Mouse (Mus musculus) limb, embryonic 14.5 days (tissue): Measurements from ENCODE around the gene Fstl4. TPM values are rescaled to one million over a fixed set of nuclear protein-coding genes. Genes with fewer than 3 reads are reported as not detected.

Experiments
- ATAC-seq: fragments of 200-750 bp; cut with Nextera tagmentation; 2 replicates; pipeline ENCODE4 v1.8.0; 2017; ENCODE audit warnings: low read depth, moderate number of reproducible peaks, moderate TSS enrichment; ENCODE audit not compliant: low FRiP score
- DNase-seq: peaks from one replicate; pipeline ENCODE4 v3.0.0-alpha.2; 2015; ENCODE audit warnings: low spot score
- H3K27ac ChIP-seq: fragments of 300-500 bp; sonication (generic); replicated peaks from 2 replicates; pipeline ENCODE4 v1.5.1; 2014; ENCODE audit warnings: low read depth, mild to moderate bottlenecking, low read length, moderate library complexity, mixed read lengths
- H3K27me3 ChIP-seq: fragments of 300-500 bp; sonication (generic); 2 replicates; pipeline ENCODE4 v1.6.1; 2014; ENCODE audit warnings: low read length, mixed read lengths; ENCODE audit not compliant: control insufficient read depth, insufficient read depth
- H3K36me3 ChIP-seq: fragments of 300-500 bp; sonication (generic); 2 replicates; pipeline ENCODE4 v1.6.1; 2014; ENCODE audit warnings: mild to moderate bottlenecking, low read length, moderate library complexity, mixed read lengths; ENCODE audit not compliant: control insufficient read depth, insufficient read depth
- H3K4me1 ChIP-seq: fragments of 300-500 bp; sonication (generic); 2 replicates; pipeline ENCODE4 v1.6.1; 2014; ENCODE audit warnings: antibody characterized with exemption, low read length, mixed read lengths; ENCODE audit not compliant: control insufficient read depth, insufficient read depth
- H3K4me2 ChIP-seq: fragments of 300-500 bp; sonication (generic); replicated peaks from 2 replicates; pipeline ENCODE4 v1.6.1; 2014; ENCODE audit warnings: low read depth, mild to moderate bottlenecking, low read length, moderate library complexity; ENCODE audit not compliant: severe bottlenecking
- H3K4me3 ChIP-seq: fragments of 300-500 bp; sonication (generic); replicated peaks from 2 replicates; pipeline ENCODE4 v1.5.1; 2014; ENCODE audit warnings: low read length
- H3K9ac ChIP-seq: fragments of 300-500 bp; sonication (generic); 2 replicates; pipeline ENCODE4 v1.6.1; 2014; ENCODE audit warnings: mild to moderate bottlenecking, low read depth, low read length, moderate library complexity; ENCODE audit not compliant: severe bottlenecking
- H3K9me3 ChIP-seq: fragments of 300-500 bp; sonication (generic); 2 replicates; pipeline ENCODE4 v1.6.1; 2016; ENCODE audit warnings: low read length; ENCODE audit not compliant: control insufficient read depth
- POLR2A ChIP-seq: fragments of 200-500 bp; IDR thresholded peaks from 2 replicates; pipeline ENCODE4 v1.8.0; 2012; ENCODE audit warnings: inconsistent platforms, mild to moderate bottlenecking, moderate library complexity, borderline replicate concordance; ENCODE audit not compliant: insufficient read depth, insufficient read length; ENCODE audit errors: extremely low read depth
- WGBS: fragments of 180-500 bp; shearing (Covaris S2); extraction: QIAGEN DNeasy Blood & Tissue Kit; methylation state at CpG from one replicate; pipeline ENCODE4 v1.1.7; 2014; 5-methylcytosine and 5-hydroxymethylcytosine counted together
- polyA plus RNA-seq, 2 experiments: library from polyadenylated mRNA; depleted of rRNA in 1 of 2; stranded (reverse) in 1 of 2; unstranded in 1 of 2; fragments of >200 nt; fragmentation: Nextera tagmentation in 1 of 2; extraction: Ambion mirVana in 1 of 2; gene quantifications; 2 replicates each; pipeline versions ENCODE4 v1.2.1 to v1.2.3; 2012 to 2014

The Fstl4 gene
- polyA plus RNA-seq, 2 experiments, result 0.97 to 2.3 TPM

DNA sequence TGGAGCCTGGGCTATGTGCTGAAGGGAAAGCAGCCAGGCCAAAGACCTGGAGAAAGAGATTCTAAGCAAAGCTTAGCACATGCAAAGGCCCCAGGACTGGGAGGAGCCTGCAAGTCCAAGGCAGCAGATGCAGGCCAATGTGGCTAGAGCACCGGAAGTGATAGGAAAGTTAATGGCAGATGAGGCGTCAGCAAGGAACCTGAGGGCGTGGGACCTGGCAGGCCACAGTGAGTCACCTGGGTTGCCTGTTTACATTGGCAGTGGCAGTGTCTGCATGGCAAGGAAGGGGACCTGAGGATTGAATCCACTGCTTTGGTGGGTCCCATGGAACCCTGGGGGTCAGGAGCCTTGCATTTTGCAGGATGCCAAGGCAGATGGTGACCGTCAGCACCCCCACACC is 267.3 kb downstream of the Fstl4 start:
- no peaks in the 10 kb centered on the region for H3K36me3 ChIP-seq
- H3K9ac ChIP-seq, result no peak overlapping the region
- H3K9me3 ChIP-seq, result no peaks in the 10 kb centered on the region
- no peak overlapping the region for H3K27ac ChIP-seq
- H3K4me2 ChIP-seq, result no peak overlapping the region
- no peak overlapping the region for H3K4me3 ChIP-seq
- no peaks in the 10 kb centered on the region for H3K4me1 ChIP-seq
- ATAC-seq (no peak), DNase-seq (no peak)
- H3K27me3 ChIP-seq, result no peaks in the 10 kb centered on the region
- 87% methylated on average over 4 of the region's 4 CpGs for WGBS
- no peak for TF ChIP-seq POLR2A

DNA sequence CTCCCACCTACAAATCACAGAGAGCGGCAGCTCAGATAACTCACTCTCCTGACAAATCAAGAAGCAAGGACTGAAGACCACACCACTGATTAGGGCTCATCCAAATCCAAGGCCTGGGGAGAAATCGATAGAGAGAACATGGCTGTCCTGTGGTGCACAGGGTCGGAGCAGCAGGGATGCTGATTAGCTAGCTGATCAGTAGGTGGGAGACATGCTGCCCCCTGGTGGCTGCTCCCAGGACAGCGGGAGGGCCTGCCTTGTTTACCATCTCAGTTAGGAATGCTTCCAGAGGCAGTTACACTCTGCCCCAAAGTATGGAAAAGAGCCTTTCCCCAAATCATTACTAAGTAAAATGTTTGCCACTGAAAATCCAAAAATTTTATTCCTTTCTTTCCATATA is 267.9 kb downstream of the Fstl4 start:
- Histone ChIP-seq H3K4me3 (no peak overlapping the region), H3K4me1 (no peaks in the 10 kb centered on the region), H3K4me2 (no peak overlapping the region), H3K9ac (no peak overlapping the region), H3K9me3 (no peaks in the 10 kb centered on the region), H3K27me3 (no peaks in the 10 kb centered on the region), H3K36me3 (no peaks in the 10 kb centered on the region), H3K27ac (no peak overlapping the region)
- WGBS, result 29% methylated on average over 4 of the region's 4 CpGs
- no peak for TF ChIP-seq POLR2A
- ATAC-seq (no peak; the same call in 1 of the 2 replicates), DNase-seq (peak; percentile 79)

DNA sequence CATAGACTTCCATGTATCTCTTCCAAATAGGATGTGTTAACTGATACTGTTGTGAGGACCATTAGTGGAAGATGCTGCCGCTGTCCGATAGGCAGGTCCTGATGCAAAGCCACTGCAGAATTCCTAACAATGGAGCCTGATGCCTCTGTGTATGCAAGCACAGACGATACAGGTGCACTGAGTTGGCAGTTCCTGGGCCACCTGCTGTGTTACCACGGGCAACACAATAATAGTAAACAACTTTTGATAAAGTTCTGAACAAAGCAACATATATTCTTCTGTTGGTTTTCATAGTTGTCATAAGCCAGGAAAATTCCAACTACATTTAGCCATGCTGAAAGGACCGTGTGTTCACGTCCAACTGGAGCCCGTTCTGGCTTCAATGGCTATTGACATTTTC is 271.0 kb downstream of the Fstl4 start:
- no peaks in the 10 kb centered on the region for H3K9me3 ChIP-seq
- no peak overlapping the region for H3K4me2 ChIP-seq
- no peaks in the 10 kb centered on the region for H3K36me3 ChIP-seq
- no peaks in the 10 kb centered on the region for H3K4me1 ChIP-seq
- no peak overlapping the region for H3K27ac ChIP-seq
- no peak overlapping the region for H3K9ac ChIP-seq
- 81% methylated on average over 7 of the region's 7 CpGs for WGBS
- H3K4me3 ChIP-seq, result no peak overlapping the region
- DNase-seq, result no peak
- no peak for ATAC-seq
- no peak for TF ChIP-seq POLR2A
- H3K27me3 ChIP-seq, result no peaks in the 10 kb centered on the region

DNA sequence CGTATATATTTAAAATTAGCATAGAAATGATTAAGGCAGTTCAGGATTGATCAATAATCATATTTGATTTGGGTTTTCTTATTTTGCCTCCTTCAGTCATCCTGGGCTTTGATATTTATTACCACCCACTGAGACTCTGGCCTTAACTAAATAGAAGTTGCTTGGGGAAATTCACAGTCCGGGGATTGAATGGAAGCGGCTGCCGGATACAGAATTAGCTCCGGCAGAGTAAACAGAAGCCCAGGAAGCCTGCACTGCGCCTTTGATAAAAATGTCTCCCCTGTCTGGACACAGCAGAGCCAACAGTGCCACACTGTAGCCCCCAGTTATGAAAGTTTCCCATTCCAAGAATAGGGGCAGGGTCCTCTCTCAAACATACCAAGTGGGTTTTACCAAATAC is 282.4 kb downstream of the Fstl4 start:
- no peaks in the 10 kb centered on the region for H3K36me3 ChIP-seq
- no peaks in the 10 kb centered on the region for H3K9me3 ChIP-seq
- no peak overlapping the region for H3K9ac ChIP-seq
- no peak overlapping the region for H3K4me2 ChIP-seq
- 0 out of 2 replicates have a peak, but pooled peaks cover 5% of the 10 kb centered on the region for H3K4me1 ChIP-seq
- H3K27ac ChIP-seq, result no peak overlapping the region
- no peaks in the 10 kb centered on the region for H3K27me3 ChIP-seq
- 58% methylated on average over 6 of the region's 6 CpGs for WGBS
- ATAC-seq (no peak), DNase-seq (no peak)
- TF ChIP-seq POLR2A, result no peak
- H3K4me3 ChIP-seq, result no peak overlapping the region

DNA sequence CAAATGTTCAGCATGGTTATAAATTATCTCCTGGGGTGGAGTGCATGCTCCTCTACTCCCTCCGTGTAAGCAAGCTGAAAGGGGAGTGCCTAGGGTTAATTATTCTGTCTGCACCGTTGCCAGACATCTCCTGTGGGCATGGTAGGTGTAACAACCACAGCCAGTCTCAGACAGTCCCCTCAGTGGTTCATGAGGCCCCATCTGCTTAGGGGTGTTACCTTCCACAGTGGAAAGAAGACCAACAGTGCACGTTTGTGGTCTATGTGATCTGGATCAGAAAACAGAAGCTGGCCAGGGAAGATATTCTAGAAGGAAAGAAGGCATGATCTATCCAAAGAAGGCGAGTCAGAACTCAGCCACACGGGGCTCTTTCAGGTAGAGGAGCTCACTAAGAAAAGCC is 289.7 kb downstream of the Fstl4 start:
- Histone ChIP-seq H3K4me2 (no peak overlapping the region), H3K27me3 (no peaks in the 10 kb centered on the region), H3K4me3 (no peak overlapping the region), H3K27ac (no peak overlapping the region), H3K4me1 (peaks cover 17% of the 10 kb centered on the region), H3K9ac (no peak overlapping the region), H3K9me3 (no peaks in the 10 kb centered on the region), H3K36me3 (no peaks in the 10 kb centered on the region)
- DNase-seq (no peak), ATAC-seq (no peak)
- no peak for TF ChIP-seq POLR2A
- WGBS, result 45% methylated on average over 5 of the region's 5 CpGs

DNA sequence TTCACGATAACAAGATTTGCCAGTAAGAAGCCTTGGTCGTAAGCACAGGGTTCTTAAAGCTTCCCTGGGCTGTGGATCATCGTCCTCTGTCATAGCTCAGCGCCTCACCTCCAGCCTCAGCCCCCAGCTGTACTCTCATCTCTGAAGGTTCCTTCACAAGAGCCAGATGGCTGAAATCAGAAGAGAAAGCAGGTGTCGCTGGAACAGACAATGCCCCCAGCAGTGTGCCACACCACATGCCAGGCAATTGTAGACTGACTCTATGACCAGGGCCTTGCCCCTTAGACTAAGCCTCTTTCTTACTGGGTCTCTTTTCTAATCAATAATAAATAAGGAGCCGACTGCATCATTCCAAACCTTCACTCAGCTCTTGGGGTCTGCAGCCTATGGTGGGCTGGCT is 291.5 kb downstream of the Fstl4 start:
- DNase-seq (no peak), ATAC-seq (no peak)
- Histone ChIP-seq H3K9me3 (no peaks in the 10 kb centered on the region), H3K27me3 (no peaks in the 10 kb centered on the region), H3K4me3 (no peak overlapping the region), H3K27ac (no peak overlapping the region), H3K36me3 (no peaks in the 10 kb centered on the region), H3K4me2 (no peak overlapping the region), H3K9ac (no peak overlapping the region), H3K4me1 (peaks cover 24% of the 10 kb centered on the region)
- no peak for TF ChIP-seq POLR2A
- WGBS, result 91% methylated on average over 6 of the region's 6 CpGs
